Mouse (Mus musculus): ENCODE data around the gene Dock1. TPM values are rescaled to one million over a fixed set of nuclear protein-coding genes. Genes with fewer than 3 reads are reported as not detected.

The Dock1 gene
- total and polyA plus RNA-seq, 2 experiments from 2014 or later: 8.0 to 15.2 TPM

DNA sequence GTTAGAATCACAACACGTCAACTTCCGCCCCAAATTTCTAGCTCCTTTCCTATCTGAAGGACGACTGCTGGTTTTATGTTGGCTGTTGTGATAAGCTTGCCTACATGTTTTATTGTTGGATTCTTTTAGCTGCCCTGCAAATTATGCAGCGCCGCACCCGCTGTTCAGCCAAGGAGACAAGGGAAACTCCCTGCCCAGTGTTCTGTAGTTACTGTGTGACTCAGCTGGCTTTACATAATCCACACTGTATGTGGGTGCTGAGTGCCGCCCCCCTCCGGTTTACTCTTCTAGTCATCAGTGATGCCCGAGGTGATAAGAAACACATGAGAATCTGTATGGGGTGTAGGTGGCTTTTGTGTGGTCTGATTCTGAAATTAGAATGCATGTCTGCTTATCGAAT lies 105.2 kb downstream of the Dock1 start:
- H3K9me3 ChIP-seq (ENCODE audit: low read length): no peaks in the 10 kb centered on the region
- no peaks in the 10 kb centered on the region for H3K27me3 ChIP-seq (ENCODE audit: insufficient read depth, low read length)
- H3K27ac ChIP-seq: no peak overlapping the region
- ATAC-seq: no peak
- no peaks in the 10 kb centered on the region; the same call in 1 of the 2 replicates for H3K4me1 ChIP-seq (ENCODE audit: insufficient read depth, low read length)
- no peak for TF ChIP-seq CTCF (IDR thresholded peaks at IDR 0.05; ENCODE audit: low read depth)
- H3K36me3 ChIP-seq (ENCODE audit: insufficient read depth, low read length): no peaks in the 10 kb centered on the region; the same call in 1 of the 2 replicates
- H3K4me3 ChIP-seq (ENCODE audit: low read length): no peak overlapping the region
- no peak overlapping the region for H3K9ac ChIP-seq (replicated peaks; ENCODE audit: low read length)
- 80% methylated on average over 10 of the region's 10 CpGs for WGBS
- no peak overlapping the region for H3K4me2 ChIP-seq (ENCODE audit: low read depth, low read length)
- DNase-seq (ENCODE audit: low spot score): no peak

GRCm38 (mm10) chr7:134776306-134776705 lies 105.9 kb downstream of the Dock1 start:
- H3K27me3 ChIP-seq (ENCODE audit: insufficient read depth, low read length): no peaks in the 10 kb centered on the region
- no peak overlapping the region for H3K4me3 ChIP-seq (ENCODE audit: low read length)
- TF ChIP-seq CTCF (IDR thresholded peaks at IDR 0.05; ENCODE audit: low read depth): no peak
- ATAC-seq (no peak), DNase-seq (ENCODE audit: low spot score) (no peak)
- 79% methylated on average over 6 of the region's 6 CpGs for WGBS
- no peaks in the 10 kb centered on the region for H3K9me3 ChIP-seq (ENCODE audit: low read length)
- no peak overlapping the region for H3K27ac ChIP-seq
- H3K9ac ChIP-seq (replicated peaks; ENCODE audit: low read length): no peak overlapping the region
- no peaks in the 10 kb centered on the region; the same call in 1 of the 2 replicates for H3K36me3 ChIP-seq (ENCODE audit: insufficient read depth, low read length)
- no peaks in the 10 kb centered on the region; the same call in 1 of the 2 replicates for H3K4me1 ChIP-seq (ENCODE audit: insufficient read depth, low read length)
- H3K4me2 ChIP-seq (ENCODE audit: low read depth, low read length): no peak overlapping the region

- no peaks in the 10 kb centered on the region; the same call in 1 of the 2 replicates for H3K4me1 ChIP-seq (ENCODE audit: insufficient read depth, low read length)
- H3K4me3 ChIP-seq (ENCODE audit: low read length): no peak overlapping the region
- WGBS: 98% methylated on average over 3 of the region's 3 CpGs
Measured at GRCm38 (mm10) chr7:134779761-134780160, 109.3 kb downstream of the Dock1 start.

GRCm38 (mm10) chr7:134787110-134787509 lies 116.7 kb downstream of the Dock1 start:
- DNase-seq (ENCODE audit: low spot score): no peak
- no peaks in the 10 kb centered on the region; the same call in 1 of the 2 replicates for H3K36me3 ChIP-seq (ENCODE audit: insufficient read depth, low read length)
- no peak overlapping the region for H3K4me2 ChIP-seq (ENCODE audit: low read depth, low read length)
- H3K27me3 ChIP-seq (ENCODE audit: insufficient read depth, low read length): no peaks in the 10 kb centered on the region
- H3K4me3 ChIP-seq (ENCODE audit: low read length): no peak overlapping the region
- WGBS: 86% methylated on average over 4 of the region's 4 CpGs
- H3K4me1 ChIP-seq (ENCODE audit: insufficient read depth, low read length): no peaks in the 10 kb centered on the region
- TF ChIP-seq CTCF (IDR thresholded peaks at IDR 0.05; ENCODE audit: low read depth): no peak
- no peak overlapping the region for H3K9ac ChIP-seq (replicated peaks; ENCODE audit: low read length)
- H3K9me3 ChIP-seq (ENCODE audit: low read length): no peaks in the 10 kb centered on the region
- no peak for ATAC-seq
- H3K27ac ChIP-seq: no peak overlapping the region

More at GRCm38 (mm10) chr7:134779761-134780160, 109.3 kb downstream of the Dock1 start:
- Histone ChIP-seq H3K36me3 (ENCODE audit: insufficient read depth, low read length) (no peaks in the 10 kb centered on the region; the same call in 1 of the 2 replicates), H3K9me3 (ENCODE audit: low read length) (no peaks in the 10 kb centered on the region), H3K27ac (no peak overlapping the region), H3K27me3 (ENCODE audit: insufficient read depth, low read length) (no peaks in the 10 kb centered on the region), H3K9ac (replicated peaks; ENCODE audit: low read length) (no peak overlapping the region), H3K4me2 (ENCODE audit: low read depth, low read length) (no peak overlapping the region)
- TF ChIP-seq CTCF (IDR thresholded peaks at IDR 0.05; ENCODE audit: low read depth): no peak
- ATAC-seq (no peak), DNase-seq (ENCODE audit: low spot score) (no peak)

- H3K4me3 ChIP-seq (ENCODE audit: low read length): no peak overlapping the region
- H3K27me3 ChIP-seq (ENCODE audit: insufficient read depth, low read length): no peaks in the 10 kb centered on the region
- ATAC-seq: no peak
- no peaks in the 10 kb centered on the region; the same call in 1 of the 2 replicates for H3K36me3 ChIP-seq (ENCODE audit: insufficient read depth, low read length)
- H3K27ac ChIP-seq: no peak overlapping the region
- H3K4me2 ChIP-seq (ENCODE audit: low read depth, low read length): no peak overlapping the region
- DNase-seq (ENCODE audit: low spot score): no peak
- TF ChIP-seq CTCF (IDR thresholded peaks at IDR 0.05; ENCODE audit: low read depth): no peak
- no peak overlapping the region for H3K9ac ChIP-seq (replicated peaks; ENCODE audit: low read length)
- WGBS: 92% methylated on average over 3 of the region's 3 CpGs
- H3K9me3 ChIP-seq (ENCODE audit: low read length): no peaks in the 10 kb centered on the region
- no peaks in the 10 kb centered on the region for H3K4me1 ChIP-seq (ENCODE audit: insufficient read depth, low read length)
Measured at GRCm38 (mm10) chr7:134794889-134795288, 124.4 kb downstream of the Dock1 start.

DNA sequence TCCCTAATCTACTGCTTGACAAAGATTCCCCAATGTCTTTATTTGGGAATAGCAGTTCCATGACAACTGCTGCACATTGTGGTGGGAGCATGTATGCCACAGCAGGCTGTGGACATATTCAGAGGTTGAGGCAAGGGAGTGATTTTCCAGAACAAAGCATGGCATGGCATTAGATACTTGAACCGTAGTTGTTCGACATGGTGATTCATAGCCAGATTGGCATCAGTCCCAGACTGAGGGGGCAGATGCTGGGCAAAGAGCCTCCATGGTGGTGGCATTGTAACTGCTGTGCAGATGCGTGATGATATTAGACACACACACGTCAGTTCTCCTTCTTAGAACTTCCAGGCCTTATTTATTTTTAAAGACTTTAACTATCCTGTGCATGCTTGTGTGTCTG lies 129.6 kb downstream of the Dock1 start:
- 0 out of 2 replicates have a peak, but pooled peaks have one; percentile 61 for ATAC-seq
- no peak overlapping the region for H3K27ac ChIP-seq
- H3K4me1 ChIP-seq (ENCODE audit: insufficient read depth, low read length): no peaks in the 10 kb centered on the region
- no peak overlapping the region for H3K9ac ChIP-seq (replicated peaks; ENCODE audit: low read length)
- no peaks in the 10 kb centered on the region for H3K9me3 ChIP-seq (ENCODE audit: low read length)
- 42% methylated on average over 4 of the region's 4 CpGs for WGBS
- no peaks in the 10 kb centered on the region for H3K27me3 ChIP-seq (ENCODE audit: insufficient read depth, low read length)
- H3K4me2 ChIP-seq (ENCODE audit: low read depth, low read length): no peak overlapping the region
- no peak for TF ChIP-seq CTCF (IDR thresholded peaks at IDR 0.05; ENCODE audit: low read depth)
- H3K36me3 ChIP-seq (ENCODE audit: insufficient read depth, low read length): no peaks in the 10 kb centered on the region
- peak; percentile 72 for DNase-seq (ENCODE audit: low spot score)
- no peak overlapping the region for H3K4me3 ChIP-seq (ENCODE audit: low read length)

DNA sequence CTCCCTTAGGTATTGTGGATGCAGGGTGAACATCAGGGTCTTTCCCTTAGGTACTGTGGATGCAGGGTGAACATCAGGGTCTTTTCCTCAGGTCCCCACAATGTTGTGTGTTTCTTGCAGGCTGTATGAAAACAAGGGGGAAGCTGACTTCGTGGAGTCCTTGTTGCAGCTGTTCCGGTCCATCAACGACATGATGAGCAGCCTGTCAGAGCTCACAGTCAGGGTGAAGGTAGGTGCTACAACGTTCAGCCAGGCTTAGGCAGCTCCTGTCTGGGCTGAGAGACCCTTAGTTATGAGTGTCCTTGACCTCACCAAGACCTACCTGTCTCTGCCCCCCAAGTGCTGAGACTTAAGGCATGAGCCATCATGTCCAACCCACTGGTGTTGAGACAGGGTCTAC lies 134.0 kb downstream of the Dock1 start:
- Histone ChIP-seq H3K27me3 (ENCODE audit: insufficient read depth, low read length) (no peaks in the 10 kb centered on the region), H3K4me3 (ENCODE audit: low read length) (no peak overlapping the region), H3K36me3 (ENCODE audit: insufficient read depth, low read length) (no peaks in the 10 kb centered on the region), H3K9ac (replicated peaks; ENCODE audit: low read length) (no peak overlapping the region), H3K9me3 (ENCODE audit: low read length) (no peaks in the 10 kb centered on the region), H3K4me1 (ENCODE audit: insufficient read depth, low read length) (peaks cover 4% of the 10 kb centered on the region; the same call in 1 of the 2 replicates), H3K27ac (no peak overlapping the region), H3K4me2 (ENCODE audit: low read depth, low read length) (no peak overlapping the region)
- WGBS: 82% methylated on average over 4 of the region's 4 CpGs
- ATAC-seq (no peak), DNase-seq (ENCODE audit: low spot score) (no peak)
- no peak for TF ChIP-seq CTCF (IDR thresholded peaks at IDR 0.05; ENCODE audit: low read depth)

All from hindbrain, postnatal 0 days (tissue).